Mouse (Mus musculus) left cerebral cortex, adult 9 months (tissue): Measurements from ENCODE around the gene Ubxn10.

Source experiments
- DNase-seq, 2 experiments: peaks; one replicate each; pipeline ENCODE4 v3.0.0; 2022; ENCODE audit warnings: low spot score in 2 of 2

Ubxn10 gene

GRCm38 (mm10) chr4:138702031-138702430 lies 34.9 kb downstream of the Ubxn10 start:
- DNase-seq: no peak

GRCm38 (mm10) chr4:138701111-138701510 lies 35.9 kb downstream of the Ubxn10 start:
- DNase-seq: no peak

DNA sequence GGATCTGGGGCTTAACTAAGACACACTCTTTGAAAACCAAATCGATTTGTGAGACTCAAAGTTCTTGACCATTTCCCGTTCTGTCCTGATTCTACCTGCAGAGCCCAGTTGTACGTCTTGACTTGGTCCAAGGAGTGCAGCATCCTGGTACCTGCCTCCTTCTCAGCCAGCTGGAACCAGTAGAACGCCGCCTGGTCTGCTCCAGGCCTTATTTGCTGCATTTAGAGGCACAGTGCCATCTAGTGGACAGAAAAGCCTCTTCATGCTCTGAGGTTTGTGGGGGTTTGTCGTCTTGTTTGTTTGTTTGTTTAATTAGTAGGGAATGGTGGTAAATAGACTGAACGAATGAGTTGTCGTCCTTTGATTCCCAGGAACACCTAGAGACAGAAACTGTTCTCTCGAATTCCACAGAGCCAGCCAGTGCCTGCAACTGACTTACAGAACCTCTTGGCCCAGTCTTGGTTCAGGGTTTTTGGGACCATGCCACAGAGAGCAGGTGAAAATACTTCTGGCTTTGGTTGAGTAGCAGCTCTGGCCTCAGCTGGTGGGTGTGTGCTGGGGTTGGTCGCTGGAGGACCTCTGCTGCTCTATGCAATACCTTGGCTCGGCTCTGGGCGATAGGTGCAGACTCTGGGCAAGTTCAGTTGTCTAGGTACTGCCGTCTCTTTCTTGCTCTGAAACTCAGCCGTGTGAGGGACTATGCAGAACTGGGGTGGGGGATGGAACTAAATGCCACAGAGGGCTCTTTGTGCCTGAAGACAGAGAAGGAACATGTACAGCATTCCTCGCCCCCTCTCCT lies 36.6 kb downstream of the Ubxn10 start:
- peak in 1 of 2 experiments; percentile 74 for DNase-seq

- DNase-seq: no peak
These were observed 38.7 kb downstream of the Ubxn10 start for GRCm38 (mm10) chr4:138698296-138698695.

GRCm38 (mm10) chr4:138697166-138697860 lies 39.7 kb downstream of the Ubxn10 start:
- no peak for DNase-seq

GRCm38 (mm10) chr4:138696720-138697119 lies 40.2 kb downstream of the Ubxn10 start:
- DNase-seq: no peak

DNA sequence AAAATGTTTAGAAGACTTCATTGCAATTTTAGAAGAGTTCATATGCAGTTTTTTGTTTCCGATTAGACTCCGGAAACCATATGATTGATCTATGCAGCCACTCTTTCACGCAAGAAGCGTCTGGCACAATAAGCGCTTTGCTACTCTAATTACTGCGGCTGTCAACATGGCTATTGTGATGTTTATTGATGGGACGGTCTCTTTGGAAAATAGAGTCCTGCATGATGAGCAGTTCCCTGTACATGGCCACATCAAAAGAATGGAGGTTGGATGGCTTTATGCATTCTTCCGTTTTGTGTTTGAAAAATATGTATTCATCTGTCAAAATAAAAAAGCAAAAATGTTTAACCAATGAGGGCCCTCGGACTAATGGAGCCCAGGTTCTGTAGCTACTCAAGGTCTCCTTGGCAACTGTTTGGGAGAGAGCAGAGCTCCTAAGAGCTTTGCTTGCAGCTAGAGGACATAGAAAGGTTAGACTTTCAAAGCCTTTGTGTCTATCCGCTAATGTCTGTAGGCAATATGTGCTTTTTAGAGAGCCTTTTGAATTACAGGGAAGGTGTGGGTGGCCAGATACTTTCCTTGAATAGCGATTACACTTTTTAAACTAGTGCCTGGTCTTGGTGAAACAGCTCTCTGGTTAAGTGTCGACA lies 43.8 kb downstream of the Ubxn10 start:
- no peak for DNase-seq

DNA sequence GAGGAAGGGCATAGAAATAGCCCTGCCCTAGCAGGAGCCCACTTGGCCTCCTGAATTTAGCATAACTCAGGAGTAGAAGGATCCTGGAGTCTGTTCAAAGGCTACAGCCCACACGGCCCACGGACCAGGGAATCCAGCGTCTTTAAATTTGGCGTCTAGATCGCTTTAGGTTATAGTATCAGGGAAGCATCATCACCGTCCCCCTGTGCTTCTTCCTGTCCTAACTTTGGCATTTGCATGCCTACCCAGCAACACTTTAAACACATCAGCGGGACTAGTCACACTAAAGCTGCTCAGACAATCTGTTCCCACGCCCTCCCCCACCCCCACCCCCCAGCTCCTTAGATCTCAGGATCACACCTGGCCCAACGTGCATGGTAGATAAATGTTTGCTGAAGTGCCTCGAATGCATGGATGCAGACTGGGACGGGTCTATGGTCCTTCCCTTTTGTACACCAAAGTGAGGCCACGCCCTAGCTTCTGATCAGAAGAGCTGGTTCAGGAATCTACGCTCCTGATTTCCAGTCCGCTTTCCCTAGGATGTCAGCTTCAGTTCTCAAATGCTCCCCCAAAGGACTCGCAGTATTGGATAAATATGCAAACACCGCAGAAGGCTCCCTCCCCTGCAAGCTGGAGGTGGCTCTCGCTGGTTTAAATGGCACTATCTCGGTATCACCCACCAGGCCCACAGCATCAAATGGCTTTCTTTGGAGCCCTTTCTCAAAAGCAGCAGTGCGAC lies 45.4 kb downstream of the Ubxn10 start:
- DNase-seq: peak in 1 of 2 experiments; percentile 78

- DNase-seq: no peak
These were observed 46.4 kb downstream of the Ubxn10 start for GRCm38 (mm10) chr4:138690561-138690960.

DNA sequence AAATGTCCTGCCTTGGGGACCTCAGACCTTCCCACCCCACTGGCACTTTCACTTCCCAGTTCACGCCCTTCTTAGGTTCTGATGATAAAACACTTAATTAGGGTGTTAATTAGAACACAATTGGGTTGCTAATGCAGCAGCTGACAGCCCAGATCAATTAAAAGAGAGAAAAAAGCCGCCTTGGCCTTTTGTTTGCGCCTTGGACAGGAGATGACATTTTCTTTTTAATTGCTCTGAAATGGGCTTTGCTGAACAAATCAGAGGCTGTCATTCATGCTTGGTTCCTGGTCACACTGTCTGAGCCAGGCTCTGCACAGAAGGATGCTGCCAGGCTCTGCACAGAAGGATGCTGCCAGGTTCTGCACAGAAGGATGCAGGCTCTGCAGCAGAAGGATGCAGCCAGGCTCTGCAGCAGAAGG lies 47.9 kb downstream of the Ubxn10 start:
- DNase-seq: no peak

DNA sequence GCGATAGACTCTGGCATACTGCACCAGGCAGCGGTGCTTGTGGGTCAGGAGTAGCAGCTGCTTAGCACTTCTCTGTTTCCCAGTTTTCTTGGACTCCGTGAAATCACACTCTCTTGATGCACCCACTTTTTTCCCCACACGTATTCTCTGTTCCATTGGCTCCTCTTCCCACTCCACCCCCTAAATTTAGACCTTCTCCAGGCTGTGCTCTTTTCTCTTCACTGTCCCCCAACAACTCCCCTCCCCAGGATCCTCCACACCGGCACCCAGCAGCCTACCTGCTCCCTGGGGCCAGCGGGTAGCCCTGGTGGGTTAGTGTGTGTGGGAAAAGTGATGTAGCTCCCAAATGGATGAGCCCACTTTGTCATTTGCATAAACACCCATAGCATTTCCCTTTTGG lies 51.2 kb downstream of the Ubxn10 start:
- peak in 1 of 2 experiments; percentile 69 for DNase-seq

DNA sequence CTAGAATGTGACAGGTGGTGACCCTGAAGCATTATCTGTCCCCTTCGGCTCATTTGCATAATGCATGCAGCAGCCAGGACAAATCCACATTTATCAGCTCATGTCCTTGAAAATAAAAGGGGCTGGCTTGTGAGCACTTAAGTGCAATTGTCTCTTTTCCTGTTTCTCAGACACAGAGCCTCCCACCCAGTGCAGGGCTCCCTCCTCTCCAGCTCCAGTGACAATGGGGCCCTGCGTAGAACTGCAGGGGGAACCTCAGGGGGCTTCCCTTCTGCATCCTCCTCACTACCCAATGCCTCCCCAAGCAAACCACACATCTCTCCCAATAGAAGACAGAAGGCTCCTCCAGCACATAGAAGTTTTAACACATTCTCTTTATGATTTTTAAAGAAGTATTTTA lies 54.2 kb downstream of the Ubxn10 start:
- DNase-seq: no peak

GRCm38 (mm10) chr4:138680124-138680523 lies 56.8 kb downstream of the Ubxn10 start:
- no peak for DNase-seq

DNA sequence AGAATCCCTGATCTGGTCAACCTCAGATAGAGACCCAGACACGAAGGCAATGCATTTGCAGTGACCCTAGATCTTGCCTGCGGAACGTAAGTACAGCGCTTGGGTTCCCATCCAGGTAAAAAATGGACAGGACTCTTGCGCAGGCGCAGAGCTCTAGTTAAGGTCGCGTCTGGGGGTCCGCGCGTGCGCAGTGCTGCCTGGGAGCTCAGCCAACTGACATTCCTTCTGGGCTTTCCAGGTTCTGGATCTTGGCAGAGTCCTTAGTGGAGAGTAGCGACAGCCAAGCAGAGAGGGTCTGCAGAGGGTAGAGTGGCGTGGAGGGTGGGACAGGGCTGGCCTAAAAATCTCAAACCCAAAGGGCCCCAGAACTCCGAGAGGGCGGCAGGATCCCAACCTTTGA lies 59.4 kb downstream of the Ubxn10 start:
- peak in 1 of 2 experiments; percentile 72 for DNase-seq

DNA sequence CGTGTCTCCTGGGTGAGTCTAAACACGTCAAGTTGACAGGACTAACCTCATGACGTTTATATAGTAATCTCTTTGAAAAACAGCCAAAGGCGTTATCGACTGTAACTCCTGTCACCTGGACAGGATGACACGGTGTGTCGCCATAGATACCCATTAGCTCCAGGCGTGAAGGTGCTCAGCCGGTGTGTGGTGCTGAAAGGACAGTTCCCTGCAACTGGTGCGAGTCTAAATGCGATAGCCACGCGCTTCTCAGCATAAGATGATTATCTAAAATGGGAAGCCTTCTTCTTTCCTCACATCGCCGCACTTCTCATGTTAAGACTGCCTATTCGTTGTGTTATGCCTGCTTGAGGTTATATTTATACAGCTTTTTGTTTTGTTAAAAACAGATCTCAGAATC lies 60.5 kb downstream of the Ubxn10 start:
- no peak for DNase-seq

GRCm38 (mm10) chr4:138672160-138672559 lies 64.8 kb downstream of the Ubxn10 start:
- DNase-seq: no peak

- no peak for DNase-seq
These were observed 66.7 kb downstream of the Ubxn10 start for GRCm38 (mm10) chr4:138670093-138670889.

- no peak for DNase-seq
These were observed 70.4 kb downstream of the Ubxn10 start for GRCm38 (mm10) chr4:138666521-138666920.

DNA sequence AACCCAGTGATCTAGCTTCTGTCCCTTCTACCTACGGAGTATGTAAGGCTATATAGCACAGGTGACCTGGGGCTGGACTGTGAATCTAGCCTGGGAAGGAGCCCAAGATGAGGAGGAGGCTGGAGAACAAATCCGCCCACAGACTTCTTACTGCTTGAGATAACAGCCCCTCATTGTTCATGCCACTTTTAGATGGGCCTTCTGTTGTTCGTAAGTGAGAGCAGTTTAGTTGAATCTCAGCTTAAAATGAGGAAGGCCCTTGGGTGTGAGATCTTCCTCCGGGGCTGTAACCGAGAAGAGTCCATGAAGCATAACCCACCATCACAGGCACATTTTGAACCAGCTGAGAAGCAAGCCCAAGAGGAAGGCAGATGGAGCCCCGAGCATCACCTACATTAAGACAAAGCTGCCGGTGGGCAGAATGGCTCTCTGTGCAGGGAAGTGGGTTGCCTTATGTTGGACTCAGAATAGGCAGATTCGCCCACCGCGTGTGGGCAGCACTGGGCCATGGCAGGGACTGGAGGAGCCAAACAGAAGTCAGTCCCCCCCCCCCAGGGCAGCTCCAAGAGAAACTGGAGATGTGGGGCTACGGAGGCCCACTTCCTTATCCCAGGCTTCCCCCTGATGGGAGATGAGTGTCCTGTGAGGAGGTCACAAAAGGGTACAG lies 76.9 kb downstream of the Ubxn10 start:
- DNase-seq: peak; percentile 33 to 70
